Comparison of ENCODE assay signal across 33 mouse cellular contexts in the genomic region with DNA sequence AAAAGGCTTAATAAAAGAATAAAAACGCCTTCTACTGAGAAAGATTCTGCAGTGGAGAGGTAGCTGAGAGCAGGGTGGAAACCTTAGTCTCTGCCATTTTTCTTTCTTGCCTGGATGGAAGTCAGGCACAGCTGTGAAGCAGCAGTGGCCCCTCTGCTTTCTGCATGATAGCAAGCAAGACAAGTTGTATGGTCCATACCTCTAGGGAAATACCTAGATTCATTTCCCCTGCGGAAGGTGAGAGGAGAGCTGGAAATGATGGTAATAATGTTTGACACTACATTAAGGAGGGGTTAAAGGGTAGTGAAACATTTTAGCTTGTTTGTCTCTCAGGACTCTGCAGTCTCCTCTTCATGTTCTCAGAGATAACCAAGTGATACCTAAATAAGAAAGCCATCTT.
"Had no signal": no experiment of that assay in that cellular context is flagged by ENCODE, and none has a peak within 500 bp of the region (broad histone marks: within the 10 kb centered on the region; RNA-seq: fewer than 3 reads in every experiment).

No protein-coding gene starts in this region.

- H3K4me3 ChIP-seq: heart, adult 2 months; heart, embryonic 10.5 days; heart, embryonic 12.5 days; heart, embryonic 13.5 days; heart, embryonic 15.5 days; hindbrain, embryonic 10.5 days; hindbrain, embryonic 13.5 days; intestine, embryonic 15.5 days; kidney, embryonic 15.5 days; layer of hippocampus, adult 2 months had no signal

- ATAC-seq: hindbrain, embryonic 16.5 days; inflammation-experienced regulatory T-cells, adult 6 months; intestine, embryonic 15.5 days; intestine, embryonic 16.5 days; intestine, postnatal 0 days had no signal

- H3K9ac ChIP-seq: heart, embryonic 12.5 days; heart, embryonic 13.5 days; heart, embryonic 15.5 days; hindbrain, embryonic 13.5 days; intestine, embryonic 15.5 days; kidney, embryonic 15.5 days had no signal

- H3K9me3 ChIP-seq: heart, embryonic 10.5 days; heart, embryonic 12.5 days; heart, embryonic 13.5 days; heart, embryonic 15.5 days; hindbrain, embryonic 10.5 days; hindbrain, embryonic 13.5 days; intestine, embryonic 15.5 days; kidney, embryonic 15.5 days had no signal

- H3K4me1 ChIP-seq: heart, embryonic 12.5 days; heart, embryonic 13.5 days; heart, embryonic 15.5 days; intestine, embryonic 15.5 days; kidney, embryonic 15.5 days had no signal

- DNase-seq: heart, adult 18-20 months; heart, adult 2 months; heart, postnatal 10 days; heart, postnatal 14 days; heart, postnatal 36 days; heart, postnatal 4 days; kidney, adult 11 months; kidney, adult 18-20 months; kidney, adult 2 months; kidney, adult 8-10 months; kidney, adult 9 months; kidney, postnatal 10 days; kidney, postnatal 14 days; kidney, postnatal 25 days; kidney, postnatal 36 days; kidney, postnatal 4 days; layer of hippocampus, adult 9-11 months; layer of hippocampus, postnatal 36 days had no signal

- H3K36me3 ChIP-seq: heart, embryonic 10.5 days; heart, embryonic 12.5 days; heart, embryonic 13.5 days; heart, embryonic 15.5 days; hindbrain, embryonic 10.5 days; hindbrain, embryonic 13.5 days; intestine, embryonic 15.5 days; kidney, embryonic 15.5 days had no signal

- H3K4me2 ChIP-seq: heart, embryonic 11.5 days; heart, embryonic 12.5 days; heart, embryonic 13.5 days; heart, embryonic 15.5 days; hindbrain, embryonic 13.5 days; intestine, embryonic 15.5 days; kidney, embryonic 15.5 days had no signal

- H3K27me3 ChIP-seq: heart, embryonic 12.5 days; heart, embryonic 13.5 days; heart, embryonic 15.5 days; hindbrain, embryonic 13.5 days; intestine, embryonic 15.5 days; kidney, embryonic 15.5 days had no signal

- H3K27ac ChIP-seq: heart, adult 2 months; heart, embryonic 10.5 days; heart, embryonic 13.5 days; heart, embryonic 15.5 days; intestine, embryonic 15.5 days; kidney, embryonic 15.5 days; kidney, postnatal 0 days; layer of hippocampus, adult 2 months had no signal
